Mouse (Mus musculus) T-helper 1 cell (primary cell): ENCODE data around the gene Sacs.

Experiments
- in situ Hi-C: fragments of 300-600 bp; cut with MboI, MseI; formaldehyde crosslinking; loops from one replicate; pipeline ENCODE4 v1.15.1; 2025; ENCODE audit warnings: high pct_unique_total_duplicates

The Sacs gene

DNA sequence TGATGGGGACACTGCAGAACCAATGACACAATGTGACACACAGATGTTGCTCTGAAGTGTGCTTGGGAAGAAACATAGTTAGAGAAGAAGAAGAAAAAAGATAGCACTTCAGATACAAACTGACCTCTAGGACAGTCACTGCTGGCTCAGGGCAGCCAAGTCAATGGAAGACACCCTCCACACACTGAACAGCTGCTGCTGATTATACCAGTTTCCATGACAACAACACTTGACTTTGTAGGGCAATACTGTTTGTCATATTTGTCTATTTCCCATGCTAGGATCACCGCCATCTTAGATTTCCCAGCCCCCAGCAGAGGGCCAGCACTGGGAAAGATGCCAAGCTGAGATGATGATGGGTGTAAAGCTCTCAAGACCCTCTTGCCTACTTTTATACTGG, 22.7 kb downstream of the Sacs start:
- in situ Hi-C loops: no loop called here

DNA sequence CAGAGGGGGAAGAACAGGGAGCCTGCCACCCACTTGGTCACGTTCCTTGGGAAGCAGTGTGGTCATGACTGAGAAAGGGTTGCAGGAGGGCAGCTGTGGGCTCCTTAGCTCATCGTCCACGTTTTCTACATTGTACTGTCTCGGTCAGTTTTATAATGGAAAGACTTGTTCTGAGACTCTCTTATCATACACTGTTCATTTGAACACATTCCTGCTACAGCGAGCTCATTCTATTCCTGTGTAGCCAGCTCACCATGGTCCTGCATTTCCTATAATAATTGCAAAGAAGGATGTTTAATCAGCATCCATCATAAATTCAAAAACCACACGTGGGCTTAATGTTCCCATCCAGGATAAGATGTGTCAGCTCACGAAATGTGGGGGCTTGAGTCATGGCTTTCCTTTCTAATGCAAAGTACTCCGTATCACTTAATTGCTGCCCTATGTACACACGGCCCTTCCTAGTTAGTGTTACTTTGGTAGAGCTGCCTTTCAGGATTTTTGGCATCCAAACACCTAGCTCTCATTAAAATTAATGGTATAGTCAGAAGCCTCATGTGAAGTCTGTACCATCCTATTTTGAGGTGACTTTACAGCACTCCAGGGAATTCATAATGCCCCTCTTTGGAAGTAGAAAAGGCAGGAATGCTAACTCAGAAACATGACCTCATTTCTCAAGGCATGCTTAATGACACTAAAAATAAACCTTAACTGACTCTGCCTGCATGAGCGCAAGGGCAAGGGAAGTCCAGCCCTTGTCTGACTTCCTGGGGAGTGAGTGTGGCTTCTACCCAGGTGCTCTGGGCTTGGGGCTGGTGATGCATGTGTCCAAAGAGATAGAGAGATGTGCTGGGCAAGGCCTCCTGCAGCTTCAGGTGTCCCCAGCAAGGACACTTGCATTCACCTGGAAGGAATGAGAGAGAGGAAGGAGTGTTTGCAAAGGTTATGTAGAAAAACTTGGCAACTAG, 23.4 kb downstream of the Sacs start:
- in situ Hi-C loops: no loop called here

DNA sequence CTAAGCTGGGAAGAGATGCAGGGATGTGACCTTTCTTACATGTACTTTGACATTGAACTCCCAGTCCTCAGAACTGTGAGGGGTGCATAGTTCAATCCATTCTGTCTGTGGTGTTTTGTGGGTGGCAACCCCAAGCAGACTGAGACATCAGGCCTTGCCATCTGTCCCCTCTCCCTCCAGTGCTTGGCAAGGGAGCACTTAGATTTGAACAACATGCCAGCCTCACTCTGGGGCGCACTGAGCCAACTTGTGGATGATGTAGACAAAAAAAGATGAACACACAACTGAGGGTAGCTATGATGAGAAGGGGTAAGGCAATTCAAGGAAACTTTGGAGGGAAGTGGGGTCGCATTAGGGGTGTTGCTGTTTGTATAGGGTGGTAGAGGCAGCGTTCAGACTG, 26.2 kb downstream of the Sacs start:
- in situ Hi-C loops: no loop called here

DNA sequence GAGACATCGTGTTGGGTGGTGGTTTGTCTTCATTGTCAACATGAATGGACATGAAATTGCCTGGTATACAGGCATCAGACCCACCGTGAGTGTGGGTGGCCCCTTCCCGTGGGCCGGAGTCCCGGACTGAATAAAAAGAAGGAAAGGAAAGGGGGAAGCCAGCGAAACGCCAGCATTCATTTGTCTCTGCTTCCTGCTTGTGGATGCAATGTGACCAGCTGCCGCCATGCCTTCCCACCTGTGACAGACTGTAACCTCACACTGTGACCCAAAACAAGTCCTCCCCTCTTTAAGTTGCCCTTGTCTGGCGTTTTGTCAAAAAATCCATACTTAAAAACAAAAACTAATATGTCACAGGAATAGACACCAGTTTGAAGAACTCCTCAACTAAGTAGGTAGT, 27.7 kb downstream of the Sacs start:
- in situ Hi-C loops: no loop called here

DNA sequence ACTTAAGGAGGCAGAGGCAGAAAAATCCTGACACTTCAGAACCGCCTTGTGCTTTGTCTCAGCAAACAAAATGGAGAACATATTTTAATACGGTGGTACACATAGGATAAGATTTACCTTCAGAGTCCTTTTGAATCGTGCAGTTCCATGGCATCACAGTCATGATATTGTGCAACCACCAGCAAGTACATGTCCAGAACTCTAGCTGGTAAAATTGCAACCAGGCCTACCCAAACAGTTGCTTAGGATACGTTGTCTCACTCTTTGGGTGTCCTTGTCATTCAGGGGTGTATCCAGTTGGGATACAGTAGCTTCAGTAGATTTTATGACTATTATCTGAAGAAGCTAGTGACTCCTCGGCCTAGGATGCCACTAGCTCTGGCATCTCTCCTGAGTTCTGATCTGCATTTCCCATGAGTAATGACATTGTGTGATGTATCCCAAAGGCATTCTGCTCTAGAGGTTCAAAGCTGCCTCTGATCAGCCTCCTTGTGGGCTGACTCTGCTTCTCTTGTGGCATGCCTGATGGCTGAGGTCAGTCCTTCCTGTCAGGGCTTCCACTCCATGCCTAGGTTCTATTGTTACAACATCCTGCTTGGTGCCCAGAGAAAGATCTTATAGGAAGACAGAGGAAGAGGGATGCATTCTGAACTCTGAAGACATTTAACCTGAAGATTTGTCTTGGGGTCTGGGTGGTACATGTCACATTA, 33.2 kb downstream of the Sacs start:
- in situ Hi-C loops: no loop called here

DNA sequence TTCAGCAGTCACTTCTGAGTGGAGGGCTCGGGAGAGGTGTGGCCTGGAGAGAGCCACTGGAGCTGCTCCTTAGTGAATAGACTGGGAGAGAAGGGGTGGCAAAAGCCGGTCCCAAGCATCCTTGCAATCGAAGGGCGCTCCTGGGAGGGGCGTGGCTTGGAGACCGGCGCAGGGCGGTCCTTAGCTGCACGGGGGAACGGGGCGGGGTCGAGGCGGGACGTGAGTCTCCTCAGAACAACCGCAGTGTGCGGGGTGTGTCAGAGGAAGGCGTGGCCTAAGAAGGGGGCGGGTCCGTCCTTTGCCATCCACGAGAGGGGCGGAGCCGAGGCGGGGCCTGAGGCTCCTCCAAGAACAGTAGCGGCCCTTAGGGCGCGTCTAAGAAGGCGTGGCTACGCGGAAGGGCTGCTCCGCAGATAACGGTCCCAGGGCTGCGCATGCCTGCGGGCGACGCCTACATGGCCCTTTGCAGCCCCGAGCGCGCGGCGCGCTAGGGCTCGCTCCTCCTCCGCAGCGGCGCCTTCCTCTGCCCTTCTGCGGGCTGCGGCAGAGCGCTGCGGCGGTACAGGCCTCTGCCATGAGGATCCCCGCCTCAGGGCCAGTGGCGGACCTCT, 34.4 kb downstream of the Sacs start:
- in situ Hi-C loops: no loop called here

DNA sequence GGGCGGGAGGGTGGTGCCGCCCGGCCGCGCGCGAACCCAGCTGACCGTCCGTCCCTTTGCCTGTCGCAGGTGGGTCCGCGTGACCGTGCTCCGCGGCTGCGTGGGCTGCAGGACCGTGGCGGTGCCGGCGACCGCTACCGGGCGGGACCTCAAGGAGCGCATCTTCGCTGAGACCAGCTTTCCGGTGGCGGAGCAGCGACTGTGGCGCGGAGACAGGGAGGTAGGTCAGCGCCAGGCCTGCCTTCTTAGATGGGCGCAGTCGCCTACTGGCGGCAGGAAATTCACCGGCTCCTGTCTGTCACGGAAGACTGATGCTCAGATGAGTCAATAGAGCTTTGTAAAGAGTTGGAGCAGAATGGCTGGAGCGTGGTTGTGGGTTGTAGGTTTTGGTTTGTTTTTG, 35.0 kb downstream of the Sacs start:
- in situ Hi-C loops: no loop called here

DNA sequence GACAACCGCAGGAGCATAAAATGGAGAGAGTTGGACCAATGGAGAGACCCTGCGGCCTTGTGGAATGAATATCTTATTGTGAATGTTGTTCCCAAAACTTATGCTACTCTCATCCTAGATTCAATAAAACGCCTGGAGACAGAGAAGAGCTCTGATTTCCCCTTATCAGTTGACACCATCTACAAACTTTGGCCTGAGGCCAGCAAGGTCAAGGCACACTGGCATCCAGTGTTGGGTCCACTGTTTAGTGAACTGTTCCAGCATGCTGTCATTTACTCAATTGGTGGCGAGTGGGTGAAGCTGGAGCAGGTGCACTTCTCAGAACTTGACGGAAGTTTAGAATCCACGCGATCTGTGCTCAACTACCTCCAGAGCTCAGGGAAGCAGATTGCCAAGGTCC, 53.6 kb downstream of the Sacs start:
- in situ Hi-C loops: no loop called here

DNA sequence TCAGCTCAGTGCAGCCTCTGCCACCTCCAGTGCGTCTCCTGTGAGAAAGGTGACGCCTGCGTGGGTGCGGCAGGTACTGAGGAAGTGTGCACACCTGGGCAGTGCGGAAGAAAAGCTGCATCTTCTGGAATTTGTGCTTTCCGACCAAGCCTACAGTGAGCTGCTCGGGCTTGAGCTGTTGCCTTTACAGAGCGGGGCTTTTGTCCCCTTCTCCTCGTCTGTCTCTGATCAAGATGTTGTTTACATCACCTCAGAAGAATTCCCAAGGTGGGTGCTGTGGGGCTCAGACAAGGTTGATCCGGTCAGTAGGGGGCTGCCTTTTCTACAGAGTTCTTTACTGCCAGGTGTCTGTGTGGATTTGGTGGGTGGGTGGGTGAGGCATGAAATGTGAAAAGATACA, 54.1 kb downstream of the Sacs start:
- in situ Hi-C loops: no loop called here

DNA sequence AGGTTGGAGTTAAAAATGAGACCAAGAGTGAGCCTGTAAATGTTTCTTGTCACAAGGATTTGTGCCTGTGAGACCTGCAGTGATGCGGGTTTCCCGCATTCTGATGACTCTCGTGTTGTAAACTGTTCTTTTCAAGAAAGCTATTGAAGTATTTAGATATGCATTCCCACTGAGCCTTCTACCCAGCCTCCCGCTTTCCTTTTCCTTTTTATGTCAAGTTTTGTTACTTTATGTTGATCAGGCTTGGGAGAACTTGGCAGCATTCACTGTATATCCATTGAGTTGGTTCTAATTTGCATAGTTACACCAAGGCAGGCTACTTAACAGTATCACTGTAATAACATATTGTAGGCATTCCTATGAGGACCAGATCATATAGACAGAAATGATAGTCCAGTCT, 56.2 kb downstream of the Sacs start:
- in situ Hi-C loops: no loop called here

DNA sequence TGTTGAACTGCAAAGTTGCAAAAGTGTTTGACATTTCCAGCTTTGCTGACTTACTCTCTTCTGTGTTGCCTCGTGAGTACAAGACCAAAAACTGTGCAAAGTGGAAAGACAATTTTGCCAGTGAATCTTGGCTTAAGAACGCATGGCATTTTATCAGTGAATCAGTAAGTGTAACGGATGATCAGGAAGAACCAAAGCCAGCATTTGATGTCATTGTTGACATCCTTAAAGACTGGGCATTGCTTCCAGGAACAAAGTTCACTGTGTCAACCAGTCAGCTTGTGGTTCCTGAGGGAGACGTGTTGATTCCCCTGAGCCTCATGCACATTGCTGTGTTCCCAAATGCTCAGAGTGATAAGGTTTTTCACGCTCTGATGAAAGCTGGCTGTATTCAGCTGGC, 71.9 kb downstream of the Sacs start:
- in situ Hi-C loops: no loop called here

DNA sequence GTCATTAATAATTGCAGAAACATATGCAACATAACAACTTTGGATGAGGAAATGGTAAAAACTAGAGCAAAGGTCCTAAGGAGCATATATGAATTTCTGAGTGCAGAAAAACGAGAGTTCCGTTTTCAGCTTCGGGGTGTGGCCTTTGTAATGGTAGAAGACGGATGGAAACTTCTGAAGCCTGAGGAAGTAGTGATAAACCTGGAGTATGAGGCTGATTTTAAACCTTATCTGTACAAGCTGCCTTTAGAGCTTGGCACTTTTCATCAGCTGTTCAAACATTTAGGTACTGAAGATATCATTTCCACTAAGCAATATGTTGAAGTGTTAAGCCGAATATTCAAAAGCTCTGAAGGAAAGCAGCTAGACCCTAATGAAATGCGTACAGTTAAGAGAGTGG, 73.5 kb downstream of the Sacs start:
- in situ Hi-C loops: no loop called here

DNA sequence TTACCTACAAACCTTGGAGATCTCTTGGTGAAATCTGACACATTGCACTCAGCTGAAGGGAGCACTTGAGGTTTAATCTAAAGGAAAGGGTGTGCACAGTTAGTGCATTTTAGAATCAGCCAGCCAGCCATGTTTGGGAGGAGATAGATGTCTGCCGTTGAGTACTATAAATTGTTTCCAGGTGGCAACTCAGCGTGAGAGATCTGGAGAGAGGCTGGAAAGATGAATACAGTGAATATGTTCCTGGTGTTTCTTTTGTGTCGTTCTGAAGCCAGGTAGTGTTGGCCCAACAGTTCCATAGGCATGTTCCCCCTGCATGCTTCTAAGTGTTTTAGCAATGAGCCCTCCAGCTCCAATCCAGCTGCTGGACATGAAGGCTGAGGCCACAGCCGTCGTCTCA, 82.9 kb downstream of the Sacs start:
- in situ Hi-C loops: no loop called here

DNA sequence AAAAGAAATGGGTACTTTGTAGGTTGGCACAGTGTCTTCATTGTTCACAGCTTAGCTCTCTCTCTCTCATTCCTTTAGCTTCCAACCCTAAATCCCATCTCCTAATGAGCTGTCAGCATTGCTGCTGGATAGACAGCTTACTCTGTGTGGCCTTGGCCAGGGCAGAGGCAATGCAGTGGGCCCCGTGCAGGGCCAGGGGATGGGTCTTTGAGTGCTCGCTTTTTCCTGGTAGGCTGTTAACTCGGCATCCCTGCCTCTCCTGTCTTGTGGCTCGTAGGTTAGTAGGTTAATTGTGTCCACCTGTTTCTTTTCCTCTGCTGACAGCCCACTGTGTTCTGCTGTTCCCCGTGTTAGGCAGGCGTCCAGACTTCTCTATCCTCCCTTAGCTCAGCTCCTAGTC, 84.2 kb downstream of the Sacs start:
- in situ Hi-C loops: no loop called here

DNA sequence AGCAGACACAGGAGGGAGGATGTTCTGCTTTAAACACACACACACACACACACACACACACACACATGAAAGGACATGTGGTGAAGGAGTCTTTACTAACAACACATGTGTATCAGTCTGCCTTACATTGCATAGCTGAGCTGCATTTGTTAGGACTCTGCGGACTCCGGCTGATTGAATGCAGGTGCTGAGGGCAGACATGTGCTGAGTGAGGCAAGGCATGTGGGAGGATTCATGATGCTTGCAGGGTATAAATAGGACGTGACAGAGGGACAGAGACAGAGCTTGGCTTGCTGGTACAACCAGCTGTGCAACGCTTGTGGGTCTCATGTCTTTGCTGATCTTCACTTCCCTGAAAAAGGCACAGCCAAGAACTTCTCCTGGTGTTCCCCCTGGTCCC, 85.5 kb downstream of the Sacs start:
- in situ Hi-C loops: no loop called here

DNA sequence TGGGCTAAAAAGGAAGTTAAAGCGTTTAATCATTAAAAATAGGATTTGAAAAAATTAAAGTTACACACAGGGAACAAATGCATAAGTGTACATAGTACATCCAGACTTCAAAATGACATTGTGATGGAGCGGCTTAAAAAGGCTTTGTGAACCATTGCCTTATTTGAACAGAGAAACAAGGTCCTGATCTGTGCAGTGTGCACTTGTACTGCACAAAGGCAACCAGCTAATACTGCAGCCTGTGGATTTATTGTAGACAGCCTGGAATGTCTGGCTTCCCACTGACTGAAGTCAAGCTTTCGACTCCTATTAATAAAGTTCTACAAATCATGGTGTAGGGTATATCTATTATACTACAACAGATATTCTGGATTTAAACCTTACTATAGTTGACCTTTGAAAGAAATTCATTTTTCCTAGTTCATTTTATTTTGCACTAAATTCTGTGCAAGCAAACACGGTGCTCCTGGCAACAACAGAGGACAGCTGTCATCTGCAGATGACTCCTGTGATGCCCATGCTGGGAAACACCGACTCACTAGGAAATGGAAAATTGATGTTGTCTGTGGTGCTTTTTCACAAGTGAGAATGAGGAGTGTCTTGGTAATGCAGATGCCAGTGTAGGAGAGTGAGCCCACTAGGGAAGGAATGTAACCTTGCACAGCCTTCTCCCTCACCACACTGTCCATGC, 86.3 kb downstream of the Sacs start:
- in situ Hi-C loops: no loop called here

DNA sequence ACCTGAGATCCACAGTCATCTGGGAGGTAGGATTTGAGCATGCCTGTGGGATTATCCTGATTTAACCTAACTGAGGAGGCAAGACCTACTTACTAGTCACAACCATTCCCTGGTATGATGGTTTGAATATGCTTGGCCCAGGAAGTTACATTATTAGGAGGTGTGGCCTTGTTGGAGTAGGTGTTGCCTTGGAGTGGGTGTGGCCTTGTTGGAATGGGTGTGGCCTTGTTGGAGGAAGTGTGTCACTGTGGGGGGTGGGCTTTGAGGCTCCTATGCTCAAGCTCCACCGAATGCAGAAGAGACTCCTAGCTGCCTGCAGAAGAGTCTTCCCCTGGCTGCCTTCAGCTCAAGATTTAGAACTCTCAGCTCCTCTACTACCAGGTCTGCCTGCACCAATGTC, 87.9 kb downstream of the Sacs start:
- in situ Hi-C loops: no loop called here

DNA sequence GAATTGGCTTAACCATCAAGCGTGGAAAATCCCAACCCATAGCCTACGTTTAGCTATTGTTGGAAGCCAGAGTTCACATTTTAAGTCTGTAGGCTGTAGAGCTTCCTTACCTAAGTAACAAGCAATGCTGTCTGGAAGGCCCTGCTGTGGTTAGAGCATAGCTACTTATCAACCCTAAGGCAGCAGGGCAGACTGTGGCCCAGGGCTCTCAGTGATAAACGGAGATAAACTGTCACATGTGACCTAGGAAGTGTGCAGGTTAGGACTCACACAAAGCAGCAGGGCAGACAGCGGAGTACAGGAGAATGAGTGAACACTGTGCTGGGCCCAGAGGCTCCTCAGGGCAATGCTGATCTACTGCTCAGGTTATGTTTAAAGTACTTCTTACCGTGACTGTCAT, 91.5 kb downstream of the Sacs start:
- in situ Hi-C loops: no loop called here

DNA sequence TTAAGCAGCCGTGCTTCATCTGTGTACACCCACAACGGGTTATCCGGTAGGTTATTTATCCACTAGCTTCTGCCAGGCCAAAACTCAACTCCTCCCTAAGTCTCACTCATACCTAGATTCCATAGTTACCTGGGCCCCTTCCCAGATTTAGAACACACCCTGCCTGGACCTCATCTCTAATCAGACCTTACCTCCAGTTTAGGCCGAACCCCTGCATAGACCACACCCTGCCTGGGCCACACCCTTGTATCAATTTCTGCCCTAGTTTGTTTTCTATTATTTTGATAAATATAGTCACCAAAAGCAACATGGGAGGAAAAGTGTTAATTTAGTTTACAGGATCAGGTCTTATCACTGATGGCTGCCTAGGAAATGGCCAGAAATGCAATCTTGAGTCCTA, 91.9 kb downstream of the Sacs start:
- in situ Hi-C loops: no loop called here

DNA sequence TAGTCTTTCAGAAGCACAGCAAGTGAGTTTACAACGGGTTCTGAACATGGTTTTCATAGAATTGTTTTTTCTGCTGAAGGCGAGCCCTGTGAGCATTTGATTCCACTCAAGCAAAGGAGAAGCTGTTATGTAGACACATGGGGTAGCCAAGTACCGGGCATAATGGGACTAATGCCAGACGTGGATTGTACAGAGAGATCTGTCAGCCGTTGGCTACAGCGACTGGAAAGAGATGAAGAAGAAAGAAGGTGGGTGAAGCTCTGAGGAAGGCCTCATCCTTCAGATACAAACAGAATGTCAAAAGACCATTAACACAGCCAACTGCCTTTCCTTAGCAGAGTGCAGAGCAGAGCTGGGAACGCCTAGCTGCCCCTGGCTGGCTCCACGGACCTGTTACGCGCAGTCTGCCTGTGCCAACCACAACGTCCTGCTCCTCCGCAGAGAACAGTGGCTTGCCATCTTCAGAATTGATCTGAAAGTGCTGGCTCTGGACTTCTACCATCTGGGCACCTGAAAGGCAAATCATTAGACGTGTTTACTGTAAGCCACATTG, 93.8 kb downstream of the Sacs start:
- in situ Hi-C loops: no loop called here

DNA sequence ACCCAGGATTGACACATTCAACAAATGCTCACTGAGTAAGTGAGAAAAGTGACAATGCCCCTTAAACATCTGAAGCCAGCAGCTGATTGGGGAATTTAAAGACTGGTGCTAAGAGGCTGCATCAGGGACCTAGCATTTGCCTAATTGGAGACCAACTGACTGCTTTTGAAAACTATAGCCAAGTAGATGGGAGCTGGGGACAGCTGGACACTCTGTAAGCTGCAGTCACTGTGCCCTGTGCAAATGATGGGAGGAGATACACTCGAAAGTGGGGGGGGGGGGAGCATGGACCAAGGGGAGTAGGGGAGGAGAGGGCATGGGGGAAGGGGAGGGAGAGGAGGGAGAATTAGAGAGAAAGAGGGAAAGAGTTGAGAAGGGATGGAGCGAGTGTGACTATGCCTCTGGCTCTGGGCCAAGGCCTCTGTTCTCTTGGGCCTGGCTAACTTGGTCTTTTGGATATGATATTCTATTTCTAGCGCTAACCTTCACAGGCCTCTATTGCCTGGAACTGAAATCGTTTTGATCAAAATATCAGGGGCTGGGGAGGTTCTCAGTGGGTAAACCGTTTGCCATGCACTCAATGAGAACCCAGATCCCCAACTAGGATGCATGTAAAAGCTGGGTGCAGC, 97.7 kb downstream of the Sacs start:
- in situ Hi-C loops: no loop called here
